Mouse (Mus musculus) brain, embryonic 18.5 days (tissue): ENCODE measurements around the gene Ccz1.
"Not testable (repeated sequence)": the region's sequence is repeated elsewhere in the genome, so short reads cannot be mapped to it uniquely, and the experiment has no call there.

Experiments
- DNase-seq: peaks from one replicate; pipeline ENCODE4 v3.0.0-alpha.2; 2012; ENCODE audit warnings: low read depth, low spot score

Ccz1 gene

GRCm38 (mm10) chr5:144014551-144015311 lies at the start of gene Ccz1:
Gene Ccz1, minus strand, starts transcription at chr5:144014877.
- DNase-seq, result peak; percentile 81

GRCm38 (mm10) chr5:144064093-144064492 lies 49.4 kb upstream of the Ccz1 start:
- no peak for DNase-seq

- no peak for DNase-seq
These were observed 39.7 kb upstream of the Ccz1 start for GRCm38 (mm10) chr5:144054340-144054739.

- DNase-seq, result no peak
These were observed 38.8 kb upstream of the Ccz1 start for GRCm38 (mm10) chr5:144053450-144053849.

GRCm38 (mm10) chr5:144051268-144051667 lies 36.6 kb upstream of the Ccz1 start:
- DNase-seq, result no peak

GRCm38 (mm10) chr5:144049881-144050280 lies 35.2 kb upstream of the Ccz1 start:
- no peak for DNase-seq

- no peak for DNase-seq
These were observed 32.6 kb upstream of the Ccz1 start for GRCm38 (mm10) chr5:144047324-144047723.

GRCm38 (mm10) chr5:144043166-144043565 lies 28.5 kb upstream of the Ccz1 start:
- no peak for DNase-seq

GRCm38 (mm10) chr5:144040720-144041364 lies 26.2 kb upstream of the Ccz1 start:
- no peak for DNase-seq

GRCm38 (mm10) chr5:144039886-144040285 lies 25.2 kb upstream of the Ccz1 start:
- no peak for DNase-seq

GRCm38 (mm10) chr5:144039156-144039675 lies 24.5 kb upstream of the Ccz1 start:
- no peak for DNase-seq

GRCm38 (mm10) chr5:144036952-144037351 lies 22.3 kb upstream of the Ccz1 start:
- no peak for DNase-seq

- DNase-seq, result no peak
These were observed 19.9 kb upstream of the Ccz1 start for GRCm38 (mm10) chr5:144034567-144034966.

GRCm38 (mm10) chr5:144032491-144032890 lies 17.8 kb upstream of the Ccz1 start:
- no peak for DNase-seq

- DNase-seq, result no peak
These were observed 12.1 kb upstream of the Ccz1 start, which contains the start of gene Ocm for GRCm38 (mm10) chr5:144026620-144027263. Gene Ocm, minus strand, starts transcription at chr5:144026670.

GRCm38 (mm10) chr5:144015845-144016244 lies 1.2 kb upstream of the Ccz1 start:
- DNase-seq, result no peak

- no peak for DNase-seq
These were observed 604 bp upstream of the Ccz1 start for GRCm38 (mm10) chr5:144015312-144015650.

GRCm38 (mm10) chr5:144013366-144014134 lies 1.1 kb downstream of the Ccz1 start:
- DNase-seq, result not testable (repeated sequence)

- no peak for DNase-seq
These were observed 12.1 kb downstream of the Ccz1 start for GRCm38 (mm10) chr5:144002461-144003192.

GRCm38 (mm10) chr5:143999409-143999808 lies 15.3 kb downstream of the Ccz1 start:
- no peak for DNase-seq
